Mouse (Mus musculus) lung, adult 10 weeks (tissue): ENCODE results near the gene Mrpl35. TPM values are rescaled to one million over a fixed set of nuclear protein-coding genes. Genes with fewer than 3 reads are reported as not detected.

Source experiments
- polyA plus RNA-seq: library from polyadenylated mRNA; stranded (reverse); fragments of 350-450 nt; fragmentation: Illumina TruSeq; extraction: RNeasy Lipid Tissue Mini Kit (QIAGEN cat#74804); gene quantifications from one replicate; pipeline ENCODE4 v1.2.3, GENCODE M21; 2014; ENCODE audit warnings: low read depth, low replicate concordance; ENCODE audit not compliant: insufficient read depth

Gene Mrpl35
- 17.7 TPM for polyA plus RNA-seq

GRCm38 (mm10) chr6:71826869-71827268 lies at the start of gene Mrpl35:
TSS of gene Mrpl35 (minus strand) at chr6:71826969.

DNA sequence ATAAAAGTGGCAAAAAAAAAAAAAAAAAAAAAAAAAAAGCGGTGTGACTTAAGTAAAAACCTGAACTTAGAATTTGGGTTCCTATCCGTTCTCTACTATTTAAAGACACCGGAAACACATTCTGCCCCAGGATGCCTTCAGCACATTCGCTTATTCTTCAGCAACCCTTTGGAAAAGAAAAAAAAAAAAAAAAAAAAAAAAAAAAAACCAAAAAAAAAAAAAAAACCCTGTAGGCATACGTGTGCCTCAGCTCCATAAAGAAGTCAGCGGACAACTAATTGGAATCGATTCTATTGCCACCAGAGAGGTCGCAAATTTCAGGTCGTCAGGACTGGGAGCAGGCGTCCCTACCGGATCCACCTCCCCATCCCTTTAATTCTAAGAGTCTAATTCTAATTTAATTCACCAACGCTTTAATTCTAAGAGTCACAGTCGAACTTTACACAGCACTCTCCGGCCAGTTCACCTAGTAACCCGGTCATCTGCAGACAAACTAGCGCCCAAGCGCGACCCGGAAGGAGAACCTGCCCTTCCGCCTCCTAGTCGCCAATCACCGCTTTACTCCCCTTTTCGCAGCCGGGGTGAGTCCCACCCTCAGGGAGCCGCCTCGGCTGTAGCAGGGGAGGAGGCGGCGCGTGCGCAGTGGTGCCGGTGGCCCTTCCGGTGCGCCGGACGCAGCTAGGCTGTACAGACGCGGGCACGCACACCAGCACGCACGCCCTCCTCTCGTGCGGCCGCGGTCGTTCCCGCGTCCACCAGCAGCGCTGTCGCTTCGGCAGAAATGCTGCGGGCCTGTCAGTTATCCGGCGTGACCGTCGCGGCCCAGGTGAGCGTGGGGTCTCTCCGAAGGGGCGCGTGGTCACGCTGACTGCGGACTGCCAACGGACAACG lies 4.2 kb upstream of the Mrpl35 start, which contains the start of gene Immt:
Gene Immt, plus strand, starts transcription at position 642 of the 891 bp plus-strand sequence.

Other genes starting within 250 kb of the Mrpl35 start
- 12.5 TPM for gene Kdm3a, start 194.0 kb downstream of the Mrpl35 start, polyA plus RNA-seq
- gene Reep1, start 119.4 kb downstream of the Mrpl35 start, polyA plus RNA-seq: 5.0 TPM
- gene Immt, start 4.4 kb upstream of the Mrpl35 start, polyA plus RNA-seq: 61.2 TPM
- gene Ptcd3, start 81.8 kb upstream of the Mrpl35 start, polyA plus RNA-seq: 23.4 TPM
- gene Polr1a, start 82.1 kb upstream of the Mrpl35 start, polyA plus RNA-seq: 6.0 TPM